Mouse (Mus musculus) neural tube, embryonic 11.5 days (tissue): Measurements from ENCODE around the gene Kif13a. TPM values are rescaled to one million over a fixed set of nuclear protein-coding genes. Genes with fewer than 3 reads are reported as not detected.

Source experiments
- ATAC-seq: fragments of 200-750 bp; cut with Nextera tagmentation; 2 replicates; pipeline ENCODE4 v1.8.0; 2017; ENCODE audit warnings: moderate number of reproducible peaks, mild to moderate bottlenecking, moderate TSS enrichment, moderate library complexity; ENCODE audit not compliant: insufficient read depth, low FRiP score, low TSS enrichment
- DNase-seq: peaks from one replicate; pipeline ENCODE4 v3.0.0-alpha.2; 2015; ENCODE audit warnings: low spot score
- H3K27ac ChIP-seq: fragments of 300-500 bp; sonication (generic); 2 replicates; pipeline ENCODE4 v1.5.1; 2014; ENCODE audit warnings: low read depth, mild to moderate bottlenecking, low read length
- H3K27me3 ChIP-seq: fragments of 300-500 bp; sonication (generic); 2 replicates; pipeline ENCODE4 v1.6.1; 2014; ENCODE audit warnings: mild to moderate bottlenecking, low read length, mixed read lengths; ENCODE audit not compliant: control insufficient read depth, insufficient read depth
- H3K36me3 ChIP-seq: fragments of 300-500 bp; sonication (generic); 2 replicates; pipeline ENCODE4 v1.6.1; 2014; ENCODE audit warnings: mild to moderate bottlenecking, low read length, moderate library complexity, mixed read lengths; ENCODE audit not compliant: control insufficient read depth, insufficient read depth
- H3K4me1 ChIP-seq: fragments of 300-500 bp; sonication (generic); 2 replicates; pipeline ENCODE4 v1.6.1; 2014; ENCODE audit warnings: low read length, mixed read lengths; ENCODE audit not compliant: control insufficient read depth, insufficient read depth
- H3K4me2 ChIP-seq: fragments of 300-500 bp; sonication (generic); 2 replicates; pipeline ENCODE4 v1.6.1; 2014; ENCODE audit warnings: low read depth, mild to moderate bottlenecking, moderate library complexity
- H3K4me3 ChIP-seq: fragments of 300-500 bp; sonication (generic); 2 replicates; pipeline ENCODE4 v1.5.1; 2014; ENCODE audit warnings: low read depth, low read length
- H3K9ac ChIP-seq: fragments of 300-500 bp; sonication (generic); 2 replicates; pipeline ENCODE4 v1.6.1; 2014; ENCODE audit warnings: mild to moderate bottlenecking, low read length
- H3K9me3 ChIP-seq: fragments of 300-500 bp; sonication (generic); 2 replicates; pipeline ENCODE4 v1.6.1; 2016; ENCODE audit warnings: low read length; ENCODE audit not compliant: control insufficient read depth
- WGBS: fragments of 180-500 bp; shearing (Covaris S2); extraction: QIAGEN DNeasy Blood & Tissue Kit; methylation state at CpG from one replicate; pipeline ENCODE4 v1.1.7; 2014; 5-methylcytosine and 5-hydroxymethylcytosine counted together
- polyA plus RNA-seq: library from polyadenylated mRNA; unstranded; fragments of >200 nt; fragmentation: Nextera tagmentation; extraction: Ambion mirVana; gene quantifications from 2 replicates; pipeline ENCODE4 v1.2.1, GENCODE M21; 2014

The Kif13a gene
- polyA plus RNA-seq, 1 experiment from 2014 or later: 23.0 TPM

DNA sequence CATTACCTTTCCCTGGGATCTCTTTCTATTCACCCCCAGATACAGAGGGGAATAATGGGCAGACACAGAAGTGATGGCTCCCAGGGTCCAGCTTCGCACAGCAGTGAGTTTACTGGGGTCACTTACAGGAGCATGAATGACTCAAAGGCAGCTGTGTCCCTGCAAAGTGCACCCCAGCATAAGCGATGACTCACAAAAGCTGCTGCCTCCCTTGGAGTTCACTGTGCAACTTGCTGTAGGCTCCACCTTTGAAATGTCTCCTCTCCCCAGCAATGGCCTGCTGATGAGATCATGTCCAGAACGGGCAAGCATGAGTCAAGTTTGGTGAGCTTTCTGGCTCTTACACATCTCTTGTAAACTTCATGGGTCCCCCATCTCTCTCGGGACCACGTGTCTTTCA is 29.5 kb upstream of the Kif13a start:
- Histone ChIP-seq H3K9ac (no peak overlapping the region), H3K9me3 (no peaks in the 10 kb centered on the region), H3K4me1 (peaks cover 10% of the 10 kb centered on the region; the same call in 1 of the 2 replicates), H3K27me3 (no peaks in the 10 kb centered on the region), H3K36me3 (no peaks in the 10 kb centered on the region), H3K4me3 (no peak overlapping the region), H3K4me2 (no peak overlapping the region), H3K27ac (no peak overlapping the region)
- ATAC-seq (no peak), DNase-seq (no peak)
- 90% methylated on average over 5 of the region's 5 CpGs for WGBS

DNA sequence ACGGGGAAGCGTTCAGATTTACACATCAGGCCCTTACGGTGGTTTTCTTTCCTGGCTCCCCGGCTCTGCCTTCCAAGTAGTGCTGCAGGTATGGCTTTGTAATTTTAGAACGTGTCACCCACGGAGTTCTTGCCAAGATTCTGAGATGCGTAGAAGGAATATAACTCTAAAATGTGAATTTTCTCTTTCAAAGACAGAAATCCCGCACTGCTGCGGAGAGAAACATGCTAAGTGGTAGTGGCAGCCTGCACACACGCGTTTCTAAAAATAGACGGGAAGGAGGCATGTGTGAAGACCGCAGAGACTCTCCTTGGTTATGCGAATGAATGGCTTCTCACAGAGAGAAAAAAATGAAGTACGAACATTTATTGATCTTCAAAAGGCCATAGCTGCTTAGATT is 21.5 kb upstream of the Kif13a start:
- H3K4me1 ChIP-seq: no peaks in the 10 kb centered on the region
- H3K27ac ChIP-seq: no peak overlapping the region
- no peak overlapping the region for H3K4me2 ChIP-seq
- no peak for DNase-seq
- no peak for ATAC-seq
- no peaks in the 10 kb centered on the region for H3K9me3 ChIP-seq
- H3K4me3 ChIP-seq: no peak overlapping the region
- H3K9ac ChIP-seq: no peak overlapping the region
- H3K36me3 ChIP-seq: no peaks in the 10 kb centered on the region
- WGBS: 91% methylated on average over 15 of the region's 15 CpGs
- H3K27me3 ChIP-seq: no peaks in the 10 kb centered on the region

GRCm38 (mm10) chr13:46949741-46950140 is 20.1 kb upstream of the Kif13a start:
- Histone ChIP-seq H3K9me3 (no peaks in the 10 kb centered on the region), H3K4me3 (no peak overlapping the region), H3K4me1 (0 out of 2 replicates have a peak, but pooled peaks cover under 1% of the 10 kb centered on the region), H3K36me3 (no peaks in the 10 kb centered on the region), H3K9ac (no peak overlapping the region), H3K27ac (no peak overlapping the region), H3K4me2 (no peak overlapping the region), H3K27me3 (no peaks in the 10 kb centered on the region)
- ATAC-seq: no peak
- DNase-seq: no peak
- WGBS: 92% methylated on average over 2 of the region's 2 CpGs

- ATAC-seq: no peak
- no peak overlapping the region for H3K4me2 ChIP-seq
- H3K36me3 ChIP-seq: no peaks in the 10 kb centered on the region
- DNase-seq: no peak
- WGBS: 72% methylated on average over 3 of the region's 3 CpGs
- no peak overlapping the region for H3K27ac ChIP-seq
- no peak overlapping the region for H3K4me3 ChIP-seq
- H3K4me1 ChIP-seq: 0 out of 2 replicates have a peak, but pooled peaks cover 4% of the 10 kb centered on the region
- H3K27me3 ChIP-seq: no peaks in the 10 kb centered on the region
- no peak overlapping the region for H3K9ac ChIP-seq
- H3K9me3 ChIP-seq: no peaks in the 10 kb centered on the region
Measured at GRCm38 (mm10) chr13:46948027-46948426, 18.4 kb upstream of the Kif13a start.

GRCm38 (mm10) chr13:46946041-46946440 is 16.4 kb upstream of the Kif13a start:
- no peaks in the 10 kb centered on the region for H3K36me3 ChIP-seq
- H3K27ac ChIP-seq: no peak overlapping the region
- ATAC-seq (no peak), DNase-seq (no peak)
- no peak overlapping the region for H3K9ac ChIP-seq
- 65% methylated on average over 5 of the region's 5 CpGs for WGBS
- no peak overlapping the region for H3K4me2 ChIP-seq
- no peak overlapping the region for H3K4me3 ChIP-seq
- no peaks in the 10 kb centered on the region for H3K9me3 ChIP-seq
- no peaks in the 10 kb centered on the region for H3K27me3 ChIP-seq
- 0 out of 2 replicates have a peak, but pooled peaks cover 4% of the 10 kb centered on the region for H3K4me1 ChIP-seq

DNA sequence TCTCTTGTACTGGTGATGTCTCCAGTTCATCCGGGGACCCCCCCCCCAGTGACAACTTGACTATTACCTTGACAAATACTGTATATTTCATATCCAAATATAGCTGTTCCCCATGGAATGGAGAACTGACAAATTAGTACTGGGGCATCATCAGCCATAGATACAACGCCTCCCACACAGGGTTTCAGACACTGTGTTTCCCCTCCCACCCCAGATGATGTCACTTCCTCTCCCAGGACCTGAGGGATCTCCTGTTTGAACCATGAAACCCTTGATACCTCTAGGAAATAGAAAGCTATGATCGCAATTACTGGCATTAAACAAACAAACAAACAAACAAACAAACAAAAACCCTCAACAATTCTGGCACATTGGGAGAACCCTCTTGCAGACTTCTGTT is 15.6 kb upstream of the Kif13a start:
- no peak overlapping the region for H3K9ac ChIP-seq
- H3K4me2 ChIP-seq: no peak overlapping the region
- no peaks in the 10 kb centered on the region for H3K9me3 ChIP-seq
- H3K27me3 ChIP-seq: no peaks in the 10 kb centered on the region
- H3K27ac ChIP-seq: no peak overlapping the region
- ATAC-seq (no peak), DNase-seq (no peak)
- H3K36me3 ChIP-seq: no peaks in the 10 kb centered on the region
- 74% methylated on average over 3 of the region's 3 CpGs for WGBS
- no peak overlapping the region for H3K4me3 ChIP-seq
- 0 out of 2 replicates have a peak, but pooled peaks cover 4% of the 10 kb centered on the region for H3K4me1 ChIP-seq

DNA sequence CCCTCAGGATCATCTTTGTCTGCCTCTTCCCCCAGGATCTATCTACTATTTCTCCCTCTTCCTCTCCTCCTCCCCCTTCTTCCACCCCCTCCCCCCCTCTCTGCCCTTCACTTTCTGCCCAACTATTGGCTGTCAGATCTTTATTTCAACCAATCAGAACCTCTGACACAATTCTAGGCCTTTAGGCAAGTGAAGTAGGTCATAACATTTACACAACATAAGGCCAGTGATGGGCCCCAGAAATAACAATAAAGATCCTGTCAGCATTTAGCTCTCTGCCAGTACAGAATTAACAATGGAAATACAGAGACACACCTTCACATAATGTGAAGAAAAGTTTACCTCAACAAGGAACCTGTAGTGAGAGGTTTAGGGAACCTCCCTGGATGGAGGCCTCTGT is 13.6 kb upstream of the Kif13a start:
- Histone ChIP-seq H3K9ac (no peak overlapping the region), H3K4me2 (no peak overlapping the region), H3K27ac (no peak overlapping the region), H3K9me3 (no peaks in the 10 kb centered on the region), H3K36me3 (no peaks in the 10 kb centered on the region), H3K4me1 (0 out of 2 replicates have a peak, but pooled peaks cover 4% of the 10 kb centered on the region), H3K4me3 (no peak overlapping the region), H3K27me3 (no peaks in the 10 kb centered on the region)
- no peak for DNase-seq
- no peak for ATAC-seq

- no peaks in the 10 kb centered on the region for H3K36me3 ChIP-seq
- H3K4me2 ChIP-seq: no peak overlapping the region
- H3K9ac ChIP-seq: no peak overlapping the region
- no peak overlapping the region for H3K27ac ChIP-seq
- no peaks in the 10 kb centered on the region for H3K4me1 ChIP-seq
- no peak overlapping the region for H3K4me3 ChIP-seq
- H3K9me3 ChIP-seq: no peaks in the 10 kb centered on the region
- WGBS: 87% methylated on average over 10 of the region's 10 CpGs
- ATAC-seq: no peak
- DNase-seq: no peak
- no peaks in the 10 kb centered on the region for H3K27me3 ChIP-seq
Measured at GRCm38 (mm10) chr13:46934116-46934515, 4.4 kb upstream of the Kif13a start.

DNA sequence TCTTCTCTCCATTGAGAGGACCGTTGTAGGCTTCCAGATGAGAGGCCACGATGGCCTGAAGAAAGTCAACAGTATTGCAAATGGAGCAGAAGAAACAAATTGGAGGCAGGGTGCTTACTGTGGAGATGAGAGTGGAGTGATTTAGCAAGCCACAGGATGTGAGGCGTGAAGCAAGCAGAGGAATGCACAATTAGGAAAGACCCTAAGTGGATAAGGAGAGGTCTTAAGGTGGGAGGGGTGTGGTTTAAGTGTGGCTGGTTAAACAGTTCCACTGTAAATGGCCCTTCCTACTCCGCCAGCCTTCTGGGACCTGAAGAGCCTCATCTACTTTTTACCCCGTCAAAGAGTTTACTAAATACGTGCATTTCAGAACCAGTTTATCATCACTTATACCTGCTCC is 3.2 kb upstream of the Kif13a start:
- Histone ChIP-seq H3K9me3 (no peaks in the 10 kb centered on the region), H3K4me3 (no peak overlapping the region), H3K27me3 (no peaks in the 10 kb centered on the region), H3K36me3 (no peaks in the 10 kb centered on the region), H3K4me2 (no peak overlapping the region), H3K4me1 (peaks cover 6% of the 10 kb centered on the region), H3K27ac (no peak overlapping the region), H3K9ac (no peak overlapping the region)
- ATAC-seq: no peak
- 78% methylated on average over 6 of the region's 6 CpGs for WGBS
- DNase-seq: no peak
